Mouse (Mus musculus) myocyte (in vitro differentiated cells): Measurements from ENCODE around the gene Mpzl1.

Source experiments
- POLR2A ChIP-seq: IDR thresholded peaks from one replicate; pipeline ENCODE4 v1.6.1; 2011; ENCODE audit warnings: low read depth, mild to moderate bottlenecking, control low read depth, moderate library complexity; ENCODE audit not compliant: insufficient read length
- REST ChIP-seq: IDR thresholded peaks from one replicate; pipeline ENCODE4 v1.6.1; 2011; ENCODE audit warnings: mild to moderate bottlenecking, control low read depth, moderate library complexity; ENCODE audit not compliant: insufficient read depth, insufficient read length
- USF1 ChIP-seq: IDR thresholded peaks from one replicate; pipeline ENCODE4 v1.6.1; 2011; ENCODE audit warnings: low read depth, mild to moderate bottlenecking, control low read depth, moderate library complexity

DNA sequence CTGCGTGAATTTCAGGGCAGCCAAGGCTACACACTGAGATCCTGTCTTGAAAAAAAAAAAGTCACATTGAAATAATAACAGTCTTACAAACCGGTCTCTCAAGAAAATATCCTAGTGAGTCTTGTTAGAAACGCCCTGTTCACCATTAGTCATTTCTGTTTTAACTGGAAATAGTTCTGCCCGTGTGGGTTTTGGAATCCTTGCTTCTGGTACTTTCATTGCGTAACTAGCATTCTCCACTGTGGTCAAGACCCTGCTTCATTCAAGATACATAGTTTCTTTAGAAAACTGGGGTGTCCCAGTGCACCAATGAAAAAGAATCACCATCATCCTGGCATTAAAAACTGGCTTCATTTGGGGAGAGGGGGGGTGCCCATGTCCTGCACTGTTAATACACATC lies 9.4 kb upstream of the Mpzl1 start:
- TF ChIP-seq USF1, result no peak
- no peak for TF ChIP-seq POLR2A
- no peak for TF ChIP-seq REST
